Mouse (Mus musculus): Measurements from ENCODE around the gene Stk40. TPM values are rescaled to one million over a fixed set of nuclear protein-coding genes. Genes with fewer than 3 reads are reported as not detected.

Stk40 gene
- total RNA-seq (2014; fragmentation: Nextera tagmentation) = 30.9 and 41.2 TPM in 2 replicates
- total RNA-seq (2017) = 20.5 and 20.8 TPM in 2 replicates
- polyA plus RNA-seq (2012) = 68.2 and 68.5 TPM in 2 replicates

DNA sequence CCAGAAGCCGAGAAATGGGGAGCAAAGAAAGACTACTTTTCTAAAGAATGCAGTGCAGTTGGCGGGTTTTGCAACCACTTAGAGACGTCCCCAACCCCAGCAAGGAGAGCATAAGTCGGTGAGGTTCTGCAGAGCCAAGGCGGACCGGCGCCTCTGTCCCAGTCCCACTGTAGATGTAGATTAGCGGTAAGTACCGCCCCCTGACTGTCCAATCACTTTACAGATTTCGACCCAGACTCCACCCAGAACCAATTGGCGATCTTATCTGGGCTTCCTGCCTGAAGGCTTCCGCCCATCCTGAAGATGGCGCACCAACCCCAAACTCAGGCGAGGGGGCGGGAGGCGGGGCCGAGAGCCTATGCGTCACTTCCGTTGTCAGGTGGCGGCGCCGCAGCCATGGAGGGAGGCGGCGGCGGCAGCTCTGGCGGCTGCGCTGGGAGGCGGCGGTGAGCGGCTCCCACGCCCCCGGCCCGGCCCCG lies at the start of gene Stk40:
TSS of gene Stk40 (plus strand) at position 368 of the 479 bp plus-strand sequence.
- H3K27me3 ChIP-seq (ENCODE audit: insufficient read depth, low read length) = no peaks in the 10 kb centered on the region
- DNase-seq (ENCODE audit: low spot score) = peak; percentile 84
- peaks cover 63% of the 10 kb centered on the region for H3K36me3 ChIP-seq (replicated peaks)
- H3K4me3 ChIP-seq (ENCODE audit: low read depth, low read length) = peak within 1 kb of the TSS; percentile 87
- H3K9me3 ChIP-seq (replicated peaks) = no peaks in the 10 kb centered on the region
- peak; percentile 85 for ATAC-seq (ENCODE audit: extremely low read depth, insufficient number of reproducible peaks, low FRiP score, poor library complexity, severe bottlenecking)
- TF ChIP-seq TAL1 (conservative IDR thresholded peaks at IDR 0.05; ENCODE audit: low read depth, low read length) (no peak), CTCF (IDR thresholded peaks at IDR 0.05; ENCODE audit: low read depth, low read length) (no peak), POLR2AphosphoS5 (IDR thresholded peaks at IDR 0.05; ENCODE audit: insufficient replicate concordance, low read depth, low read length) (no peak), GATA2 (IDR thresholded peaks at IDR 0.05; ENCODE audit: borderline replicate concordance, low read depth, low read length) (no peak), GATA1 (IDR thresholded peaks at IDR 0.05; ENCODE audit: borderline replicate concordance, low read length) (no peak)
- H3K4me1 ChIP-seq (ENCODE audit: insufficient read depth, low read depth, low read length) = peaks cover 71% of the 10 kb centered on the region

DNA sequence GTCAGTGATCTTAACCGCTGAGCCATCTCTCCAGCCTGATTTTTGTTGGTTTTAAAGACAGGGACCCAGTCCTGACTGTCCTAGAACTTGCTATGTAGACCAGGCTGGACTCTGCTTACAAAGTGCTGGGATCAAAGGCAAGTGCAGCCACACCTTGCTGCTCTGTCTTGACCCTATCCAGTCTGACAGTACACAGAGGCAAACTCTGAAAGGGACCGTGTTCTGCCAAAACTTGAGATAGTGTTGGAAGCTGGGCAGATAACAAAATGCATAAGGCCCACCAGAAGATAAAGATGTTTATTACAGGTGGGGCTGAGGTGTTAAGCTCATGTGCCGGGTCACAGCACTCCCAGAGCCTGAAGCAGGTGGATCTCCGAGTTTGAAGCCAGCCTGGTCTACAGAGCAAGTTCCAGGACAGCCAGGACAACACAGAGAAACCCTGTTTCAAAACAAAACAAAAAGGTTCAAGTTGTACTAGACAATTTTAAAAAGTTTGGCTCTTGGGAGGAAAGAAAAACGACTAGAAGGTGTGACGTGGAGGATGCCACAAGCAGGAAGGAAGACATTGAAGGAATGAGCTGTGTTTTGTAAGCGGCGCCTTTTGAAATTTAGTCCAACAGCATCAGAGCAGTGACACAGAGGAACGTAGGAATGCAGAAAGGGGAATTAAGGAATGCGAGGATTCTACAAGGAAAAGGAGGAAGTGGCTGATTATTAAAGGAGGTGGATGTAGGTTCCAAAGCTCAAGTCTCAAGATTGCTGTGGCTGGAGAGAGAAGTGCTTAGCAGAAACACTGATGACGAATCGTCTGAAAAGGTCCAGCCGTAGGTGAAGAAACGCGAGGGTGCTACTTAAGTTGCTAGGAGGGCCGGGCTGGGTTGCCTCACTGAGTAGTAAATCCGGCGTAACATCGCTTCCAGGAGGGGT lies 46.3 kb upstream of the Stk40 start:
- Histone ChIP-seq H3K4me1 (ENCODE audit: insufficient read depth, low read depth, low read length) (peaks cover 26% of the 10 kb centered on the region), H3K9me3 (replicated peaks) (no peaks in the 10 kb centered on the region), H3K4me3 (ENCODE audit: low read depth, low read length) (peak overlapping the region; percentile 87), H3K27me3 (ENCODE audit: insufficient read depth, low read length) (no peaks in the 10 kb centered on the region), H3K36me3 (replicated peaks) (peaks cover 42% of the 10 kb centered on the region)
- ATAC-seq (ENCODE audit: extremely low read depth, insufficient number of reproducible peaks, low FRiP score, poor library complexity, severe bottlenecking) (0 out of 2 replicates have a peak, but pooled peaks have one; percentile 2), DNase-seq (ENCODE audit: low spot score) (peak; percentile 20)
- no peak for TF ChIP-seq POLR2AphosphoS5 (IDR thresholded peaks at IDR 0.05; ENCODE audit: insufficient replicate concordance, low read depth, low read length)
- no peak for TF ChIP-seq GATA1 (IDR thresholded peaks at IDR 0.05; ENCODE audit: borderline replicate concordance, low read length)
- no peak for TF ChIP-seq CTCF (IDR thresholded peaks at IDR 0.05; ENCODE audit: low read depth, low read length)
- no peak for TF ChIP-seq TAL1 (conservative IDR thresholded peaks at IDR 0.05; ENCODE audit: low read depth, low read length)
- TF ChIP-seq GATA2 (IDR thresholded peaks at IDR 0.05; ENCODE audit: borderline replicate concordance, low read depth, low read length) = no peak

DNA sequence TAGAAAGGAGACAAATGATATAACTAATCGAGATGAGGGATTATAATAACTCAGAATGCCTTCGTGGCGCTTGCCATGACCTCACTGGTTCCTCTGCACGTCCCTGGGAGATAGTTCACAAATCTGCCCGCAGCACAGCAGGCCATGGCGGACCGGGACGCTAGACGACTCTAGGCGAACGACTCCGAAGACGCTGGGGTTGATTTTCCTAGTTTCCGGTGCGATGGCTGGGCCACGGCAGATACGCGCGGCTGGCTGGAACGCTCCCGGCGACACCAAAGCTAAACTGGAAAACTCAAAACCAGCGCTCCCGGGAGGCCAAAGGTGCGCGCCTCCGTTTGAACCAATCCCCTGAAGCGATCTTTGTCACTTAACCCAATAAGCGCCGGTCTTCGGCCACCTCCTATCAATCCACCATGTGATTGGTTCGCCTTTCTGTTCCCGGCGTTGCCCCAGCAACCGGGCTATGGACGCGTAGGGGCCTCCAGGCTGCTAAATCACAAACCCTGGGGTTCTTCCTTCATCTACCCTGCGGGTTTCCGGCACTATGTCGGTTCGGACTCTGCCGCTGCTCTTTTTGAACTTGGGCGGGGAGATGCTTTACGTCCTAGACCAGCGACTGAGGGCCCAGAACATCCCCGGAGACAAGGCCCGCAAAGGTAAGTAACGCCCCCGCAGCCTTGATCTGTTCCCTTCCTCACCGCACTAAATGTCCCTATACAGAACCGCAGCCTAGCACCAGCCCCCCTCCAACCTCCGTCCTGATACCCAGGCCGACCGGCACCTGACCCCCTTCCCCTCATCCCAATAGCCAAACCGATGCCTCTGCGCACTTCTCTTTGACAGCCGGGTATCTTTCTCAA lies 45.4 kb upstream of the Stk40 start, which contains the start of gene Oscp1:
TSS of gene Oscp1 (plus strand) at position 432 of the 863 bp plus-strand sequence.
- Histone ChIP-seq H3K27me3 (ENCODE audit: insufficient read depth, low read length) (no peaks in the 10 kb centered on the region), H3K4me3 (ENCODE audit: low read depth, low read length) (peak within 1 kb of the TSS; percentile 87), H3K4me1 (ENCODE audit: insufficient read depth, low read depth, low read length) (peaks cover 27% of the 10 kb centered on the region), H3K36me3 (replicated peaks) (peaks cover 34% of the 10 kb centered on the region), H3K9me3 (replicated peaks) (no peaks in the 10 kb centered on the region)
- ATAC-seq (ENCODE audit: extremely low read depth, insufficient number of reproducible peaks, low FRiP score, poor library complexity, severe bottlenecking) (peak; percentile 99), DNase-seq (ENCODE audit: low spot score) (peak; percentile 99)
- TF ChIP-seq CTCF (IDR thresholded peaks at IDR 0.05; ENCODE audit: low read depth, low read length) (no peak), GATA2 (IDR thresholded peaks at IDR 0.05; ENCODE audit: borderline replicate concordance, low read depth, low read length) (no peak), TAL1 (conservative IDR thresholded peaks at IDR 0.05; ENCODE audit: low read depth, low read length) (no peak), GATA1 (IDR thresholded peaks at IDR 0.05; ENCODE audit: borderline replicate concordance, low read length) (no peak), POLR2AphosphoS5 (IDR thresholded peaks at IDR 0.05; ENCODE audit: insufficient replicate concordance, low read depth, low read length) (no peak; the same call in 1 of the 2 replicates)

DNA sequence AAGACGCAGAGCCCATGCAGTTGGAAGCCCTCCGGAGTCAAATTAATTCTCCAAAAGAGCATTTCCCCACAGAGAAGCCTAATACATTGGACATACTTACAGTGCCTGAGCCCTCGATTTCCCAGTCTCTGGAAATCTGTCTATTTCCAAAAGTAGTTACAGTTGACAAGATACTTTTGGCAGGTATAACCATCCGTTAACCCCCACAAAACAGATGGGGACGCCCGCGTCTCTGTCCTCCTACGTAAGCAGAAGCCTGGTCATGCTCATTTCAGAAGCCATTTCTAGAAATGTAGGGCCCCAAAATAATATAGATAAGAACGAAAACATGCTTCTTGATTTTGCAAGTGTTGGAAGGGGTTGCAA lies 44.8 kb upstream of the Stk40 start:
- no peaks in the 10 kb centered on the region for H3K27me3 ChIP-seq (ENCODE audit: insufficient read depth, low read length)
- peaks cover 27% of the 10 kb centered on the region for H3K4me1 ChIP-seq (ENCODE audit: insufficient read depth, low read depth, low read length)
- TF ChIP-seq CTCF (IDR thresholded peaks at IDR 0.05; ENCODE audit: low read depth, low read length) (no peak), TAL1 (conservative IDR thresholded peaks at IDR 0.05; ENCODE audit: low read depth, low read length) (no peak), GATA2 (IDR thresholded peaks at IDR 0.05; ENCODE audit: borderline replicate concordance, low read depth, low read length) (no peak), POLR2AphosphoS5 (IDR thresholded peaks at IDR 0.05; ENCODE audit: insufficient replicate concordance, low read depth, low read length) (no peak), GATA1 (IDR thresholded peaks at IDR 0.05; ENCODE audit: borderline replicate concordance, low read length) (no peak)
- no peaks in the 10 kb centered on the region for H3K9me3 ChIP-seq (replicated peaks)
- ATAC-seq (ENCODE audit: extremely low read depth, insufficient number of reproducible peaks, low FRiP score, poor library complexity, severe bottlenecking) (no peak), DNase-seq (ENCODE audit: low spot score) (no peak)
- peak overlapping the region; percentile 87 for H3K4me3 ChIP-seq (ENCODE audit: low read depth, low read length)
- H3K36me3 ChIP-seq (replicated peaks) = peaks cover 28% of the 10 kb centered on the region

DNA sequence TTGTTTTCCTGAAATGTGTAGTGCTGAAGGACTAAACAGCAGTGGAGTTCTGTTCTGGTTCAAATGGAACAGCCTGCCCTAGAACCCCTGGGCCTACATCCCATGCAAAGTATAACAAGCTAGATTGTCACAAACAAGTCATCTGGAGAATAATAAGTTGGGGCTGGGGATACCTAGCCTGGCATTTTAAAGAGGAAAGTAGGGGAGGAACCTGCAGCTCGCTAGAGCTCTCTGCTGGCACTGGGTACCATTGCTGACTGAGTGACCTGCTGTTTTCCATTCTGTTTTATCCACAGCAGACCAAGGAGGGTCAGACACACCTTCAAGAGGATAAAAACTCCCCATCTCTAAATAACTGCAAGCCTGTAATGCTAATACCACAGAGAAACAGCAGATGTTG lies 40.9 kb upstream of the Stk40 start:
- no peaks in the 10 kb centered on the region for H3K9me3 ChIP-seq (replicated peaks)
- H3K36me3 ChIP-seq (replicated peaks) = no peaks in the 10 kb centered on the region
- no peaks in the 10 kb centered on the region; the same call in 1 of the 2 replicates for H3K27me3 ChIP-seq (ENCODE audit: insufficient read depth, low read length)
- DNase-seq (ENCODE audit: low spot score) (peak; percentile 41), ATAC-seq (ENCODE audit: extremely low read depth, insufficient number of reproducible peaks, low FRiP score, poor library complexity, severe bottlenecking) (no peak)
- TF ChIP-seq CTCF (IDR thresholded peaks at IDR 0.05; ENCODE audit: low read depth, low read length) (0 out of 2 replicates have a peak, but pooled peaks have one; percentile 40), GATA1 (IDR thresholded peaks at IDR 0.05; ENCODE audit: borderline replicate concordance, low read length) (no peak), TAL1 (conservative IDR thresholded peaks at IDR 0.05; ENCODE audit: low read depth, low read length) (no peak)
- no peak overlapping the region for H3K4me3 ChIP-seq (ENCODE audit: low read depth, low read length)
- peaks cover 21% of the 10 kb centered on the region for H3K4me1 ChIP-seq (ENCODE audit: insufficient read depth, low read depth, low read length)

All from G1E (cell line).